Mouse (Mus musculus): ENCODE results near the gene Stip1.

- no peak for TF ChIP-seq TAL1 (IDR thresholded peaks at IDR 0.05; ENCODE audit: low read length)
- no peak for TF ChIP-seq GATA1 (IDR thresholded peaks at IDR 0.05; ENCODE audit: low read length)
Measured at GRCm38 (mm10) chr19:6979001-6979479, 60.7 kb downstream of the Stip1 start.

All from erythroblast, embryonic 14.5 days (primary cell).